Mouse (Mus musculus) kidney, embryonic 16.5 days (tissue): Measurements from ENCODE around the gene Gm5788. TPM values are rescaled to one million over a fixed set of nuclear protein-coding genes. Genes with fewer than 3 reads are reported as not detected.
A peak's percentile ranks its signal among the peaks of the same experiment; 100 is the strongest.
"Not testable (repeated sequence)": the region's sequence is repeated elsewhere in the genome, so short reads cannot be mapped to it uniquely, and the experiment has no call there.

Experiments used
- ATAC-seq: fragments of 200-750 bp; cut with Nextera tagmentation; 2 replicates; pipeline ENCODE4 v1.8.0; 2017; ENCODE audit warnings: moderate TSS enrichment; ENCODE audit not compliant: low FRiP score, low TSS enrichment
- H3K27ac ChIP-seq: fragments of 300-500 bp; sonication (generic); 2 replicates; pipeline ENCODE4 v1.5.1; 2014; ENCODE audit warnings: low read length
- H3K27me3 ChIP-seq: fragments of 300-500 bp; sonication (generic); 2 replicates; pipeline ENCODE4 v1.6.1; 2014; ENCODE audit warnings: low read length, control low read depth, mixed read lengths; ENCODE audit not compliant: insufficient read depth
- H3K36me3 ChIP-seq: fragments of 300-500 bp; sonication (generic); 2 replicates; pipeline ENCODE4 v1.6.1; 2014; ENCODE audit warnings: low read length, control low read depth, mixed read lengths; ENCODE audit not compliant: insufficient read depth
- H3K4me1 ChIP-seq: fragments of 300-500 bp; sonication (generic); 2 replicates; pipeline ENCODE4 v1.6.1; 2014; ENCODE audit warnings: low read length, control low read depth, mixed read lengths; ENCODE audit not compliant: insufficient read depth
- H3K4me2 ChIP-seq: fragments of 300-500 bp; sonication (generic); replicated peaks from 2 replicates; pipeline ENCODE4 v1.6.1; 2014; ENCODE audit warnings: low read depth, low read length
- H3K4me3 ChIP-seq: fragments of 300-500 bp; sonication (generic); 2 replicates; pipeline ENCODE4 v1.5.1; 2014; ENCODE audit warnings: mild to moderate bottlenecking, low read length
- H3K9ac ChIP-seq: fragments of 300-500 bp; sonication (generic); replicated peaks from 2 replicates; pipeline ENCODE4 v1.6.1; 2014; ENCODE audit warnings: low read length
- H3K9me3 ChIP-seq: fragments of 300-500 bp; sonication (generic); 2 replicates; pipeline ENCODE4 v1.6.1; 2016; ENCODE audit warnings: low read length, control low read depth
- WGBS: fragments of 180-500 bp; shearing (Covaris S2); extraction: QIAGEN DNeasy Blood & Tissue Kit; methylation state at CpG from one replicate; pipeline ENCODE4 v1.1.7; 2014; 5-methylcytosine and 5-hydroxymethylcytosine counted together
- polyA plus RNA-seq: library from polyadenylated mRNA; unstranded; fragments of >200 nt; fragmentation: Nextera tagmentation; extraction: Ambion mirVana; gene quantifications from 2 replicates; pipeline ENCODE4 v1.2.1, GENCODE M21; 2015

The Gm5788 gene
- polyA plus RNA-seq: not detected in 2 replicates

- H3K9me3 ChIP-seq, H3K36me3 ChIP-seq, H3K27ac ChIP-seq, ATAC-seq, H3K9ac ChIP-seq, H3K27me3 ChIP-seq, H3K4me1 ChIP-seq, H3K4me3 ChIP-seq, H3K4me2 ChIP-seq: not testable (repeated sequence)
- 96% methylated on average over 3 of the region's 3 CpGs for WGBS
These were observed at the start of gene Gm5788 for GRCm38 (mm10) chr12:87494421-87494820. Gm5788 (plus strand) TSS chr12:87494721.

DNA sequence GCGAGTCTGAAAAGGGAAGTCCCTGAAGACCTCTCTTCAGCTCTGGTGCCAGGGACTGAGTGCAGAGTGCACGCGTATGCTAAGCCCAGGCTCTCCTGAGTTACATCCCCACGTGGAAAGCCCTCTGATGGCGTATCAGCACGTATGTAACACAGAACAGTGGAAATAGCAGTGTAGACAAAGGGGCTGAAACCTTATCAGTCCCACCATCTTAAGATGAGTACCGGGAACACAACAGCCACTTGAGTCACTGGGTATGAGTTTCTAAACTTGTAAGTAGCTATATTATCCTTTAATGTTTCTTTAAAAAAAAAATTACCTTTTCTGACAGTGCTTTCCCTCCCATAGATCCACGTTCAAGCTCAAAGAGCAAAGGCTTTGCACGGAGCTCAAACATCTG lies 45.1 kb upstream of the Gm5788 start:
- Histone ChIP-seq H3K9ac (no peak overlapping the region), H3K4me1 (peaks cover 2% of the 10 kb centered on the region; the same call in 1 of the 2 replicates), H3K27ac (no peak overlapping the region), H3K36me3 (peaks cover 61% of the 10 kb centered on the region), H3K4me3 (no peak overlapping the region), H3K9me3 (no peaks in the 10 kb centered on the region), H3K4me2 (no peak overlapping the region), H3K27me3 (no peaks in the 10 kb centered on the region)
- 91% methylated on average over 9 of the region's 9 CpGs for WGBS
- ATAC-seq: no peak

DNA sequence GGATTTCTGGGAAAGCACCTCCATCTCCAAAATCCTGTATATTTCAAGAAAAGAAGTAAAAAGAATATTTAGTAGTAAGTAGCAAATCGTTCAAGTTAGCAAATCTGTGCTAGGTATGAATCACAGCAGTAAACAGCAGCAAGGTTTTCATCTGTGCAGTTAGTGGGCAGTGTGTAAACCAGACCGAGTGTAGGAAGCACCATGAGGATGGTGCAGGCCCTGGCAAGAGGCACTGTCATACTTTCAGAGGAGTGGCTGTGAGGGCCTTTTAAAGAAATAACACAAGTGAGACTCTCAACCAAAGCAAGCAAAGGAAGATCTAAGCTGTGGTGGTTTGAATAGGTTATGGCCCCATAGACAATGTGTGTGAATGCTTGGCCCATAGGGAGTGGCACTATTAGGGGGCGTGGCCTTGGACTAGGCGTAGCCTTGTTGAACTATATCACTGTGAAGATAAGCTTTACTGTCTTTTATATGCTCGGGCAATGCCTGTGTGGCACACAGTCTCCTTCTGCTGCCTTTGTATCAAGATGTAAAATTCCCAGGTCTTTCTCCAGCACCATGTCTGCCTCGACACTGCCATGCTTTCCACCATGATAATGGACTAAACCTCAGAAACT lies 29.7 kb upstream of the Gm5788 start:
- Histone ChIP-seq H3K27me3 (no peaks in the 10 kb centered on the region), H3K9me3 (no peaks in the 10 kb centered on the region), H3K4me1 (no peaks in the 10 kb centered on the region), H3K27ac (no peak overlapping the region), H3K9ac (no peak overlapping the region), H3K36me3 (peaks cover 67% of the 10 kb centered on the region), H3K4me3 (no peak overlapping the region), H3K4me2 (no peak overlapping the region)
- 88% methylated on average over 6 of the region's 6 CpGs for WGBS
- ATAC-seq: no peak

DNA sequence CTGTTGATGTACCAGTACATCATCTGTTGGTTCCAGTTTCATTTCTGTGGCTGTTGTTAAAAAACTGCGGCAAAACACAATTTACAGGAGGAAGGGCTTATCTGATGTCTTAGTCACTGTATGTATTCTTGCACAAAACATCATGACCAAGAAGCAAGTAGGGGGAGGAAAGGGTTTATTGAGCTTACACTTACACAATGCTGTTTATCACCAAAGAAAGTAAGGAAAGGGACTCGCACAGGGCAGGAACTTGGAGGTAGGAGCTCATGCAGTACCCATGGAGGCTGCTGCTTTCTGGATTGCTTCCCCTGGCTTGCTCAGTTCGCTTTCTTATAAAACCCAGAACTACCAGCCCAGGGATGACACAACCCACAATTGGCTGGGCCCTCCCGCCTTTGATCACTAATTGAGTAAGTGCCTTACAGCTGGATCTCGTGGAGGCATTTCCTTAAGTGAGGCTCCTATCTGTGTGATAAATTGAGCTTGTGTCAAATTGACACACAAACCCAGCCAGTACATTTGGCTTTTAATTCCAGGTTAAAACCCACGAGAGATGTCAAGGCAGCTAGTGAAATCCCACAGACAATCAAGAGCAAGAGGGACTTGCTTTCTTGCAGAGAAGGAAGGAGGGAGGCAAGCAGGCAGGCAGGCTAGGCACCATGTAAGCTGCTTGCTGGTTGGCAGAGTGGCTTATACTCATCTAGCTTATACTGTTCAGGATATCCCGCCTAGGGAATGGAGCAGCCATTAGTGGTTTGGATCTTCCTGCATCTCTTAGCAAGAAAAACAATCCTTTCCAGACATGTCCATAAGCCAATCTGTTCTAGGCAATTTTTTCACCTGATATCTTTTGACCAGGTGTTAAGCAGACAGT lies 24.0 kb upstream of the Gm5788 start:
- H3K4me3 ChIP-seq: peak overlapping the region; percentile 94
- H3K4me2 ChIP-seq: peak overlapping the region; percentile 77
- H3K27me3 ChIP-seq: no peaks in the 10 kb centered on the region
- peaks cover 25% of the 10 kb centered on the region for H3K36me3 ChIP-seq
- 56% methylated on average over 7 of the region's 7 CpGs for WGBS
- H3K9me3 ChIP-seq: no peaks in the 10 kb centered on the region
- H3K27ac ChIP-seq: no peak overlapping the region
- H3K4me1 ChIP-seq: peaks cover 9% of the 10 kb centered on the region
- peak overlapping the region; percentile 52; the same call in 1 of the 2 replicates for H3K9ac ChIP-seq
- ATAC-seq: no peak

DNA sequence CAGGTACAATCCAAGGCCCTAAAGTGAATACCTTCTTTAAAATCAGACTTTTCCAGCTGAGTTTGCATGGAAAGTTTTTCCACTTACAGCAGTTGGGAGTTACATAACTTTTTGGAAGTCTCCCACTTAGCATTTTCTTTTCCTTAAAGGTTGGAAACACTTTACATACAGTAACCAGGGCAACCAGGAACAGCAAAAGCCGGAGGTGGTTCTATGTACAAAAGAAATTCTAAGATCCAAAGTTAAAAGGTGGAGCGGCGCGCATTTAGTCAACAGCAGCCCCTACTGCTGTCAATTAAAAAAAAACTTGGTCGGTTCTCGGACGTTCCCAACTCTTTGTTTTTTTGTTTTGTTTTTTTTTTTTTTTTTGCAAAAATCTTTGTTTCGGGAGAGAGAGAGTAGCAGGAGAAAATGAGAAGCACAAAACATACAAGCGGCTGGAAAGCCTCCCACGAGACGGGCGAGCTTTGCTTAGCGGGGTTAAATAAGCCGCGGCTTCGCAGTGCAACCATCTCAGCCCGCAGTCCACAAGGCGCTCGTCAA lies 23.0 kb upstream of the Gm5788 start:
- H3K27me3 ChIP-seq: no peaks in the 10 kb centered on the region
- H3K4me1 ChIP-seq: peaks cover 9% of the 10 kb centered on the region
- H3K27ac ChIP-seq: peak overlapping the region; percentile 87
- H3K9me3 ChIP-seq: no peaks in the 10 kb centered on the region
- ATAC-seq: no peak
- WGBS: under 1% methylated on average over 19 of the region's 19 CpGs
- H3K9ac ChIP-seq: peak overlapping the region; percentile 97
- H3K4me2 ChIP-seq: peak overlapping the region; percentile 77
- peak overlapping the region; percentile 94 for H3K4me3 ChIP-seq
- peaks cover 20% of the 10 kb centered on the region for H3K36me3 ChIP-seq

GRCm38 (mm10) chr12:87471964-87472786 lies 22.3 kb upstream of the Gm5788 start, which contains the start of gene Snw1:
Snw1 (minus strand) TSS chr12:87472274.
- ATAC-seq: peak; percentile 97

DNA sequence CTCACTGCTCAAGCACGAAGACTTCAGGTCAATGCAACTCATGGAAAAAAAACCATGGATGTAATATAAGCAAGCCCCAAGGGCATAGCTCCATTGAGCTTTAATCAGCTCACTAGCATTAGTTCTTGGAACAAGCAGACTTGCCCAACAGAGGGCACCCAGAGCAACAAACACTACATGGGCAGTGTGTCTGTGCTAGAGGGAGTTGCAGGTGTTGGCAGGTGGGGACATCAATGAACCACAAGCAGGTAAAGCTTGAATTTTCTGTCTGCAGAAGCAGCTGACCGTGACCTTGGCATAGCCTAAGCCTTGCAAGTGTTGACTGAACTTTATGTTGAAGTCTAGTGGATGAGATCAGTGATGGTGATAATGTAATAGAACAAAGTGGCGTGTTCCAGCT lies 19.8 kb upstream of the Gm5788 start:
- no peak overlapping the region for H3K9ac ChIP-seq
- no peaks in the 10 kb centered on the region for H3K27me3 ChIP-seq
- no peak overlapping the region for H3K4me2 ChIP-seq
- no peak for ATAC-seq
- H3K36me3 ChIP-seq: peaks cover 3% of the 10 kb centered on the region; the same call in 1 of the 2 replicates
- H3K4me1 ChIP-seq: peaks cover 9% of the 10 kb centered on the region
- H3K9me3 ChIP-seq: no peaks in the 10 kb centered on the region
- WGBS: 64% methylated on average over 3 of the region's 3 CpGs
- H3K4me3 ChIP-seq: no peak overlapping the region
- no peak overlapping the region for H3K27ac ChIP-seq

More at GRCm38 (mm10) chr12:87471964-87472786, 22.3 kb upstream of the Gm5788 start, which contains the start of gene Snw1:
- peak within 1 kb of the TSS; percentile 87 for H3K27ac ChIP-seq
- H3K4me1 ChIP-seq: peaks cover 9% of the 10 kb centered on the region
- H3K36me3 ChIP-seq: peaks cover 15% of the 10 kb centered on the region
- peak within 1 kb of the TSS; percentile 77 for H3K4me2 ChIP-seq
- peak within 1 kb of the TSS; percentile 94 for H3K4me3 ChIP-seq
- H3K27me3 ChIP-seq: no peaks in the 10 kb centered on the region
- H3K9ac ChIP-seq: peak within 1 kb of the TSS; percentile 97
- H3K9me3 ChIP-seq: no peaks in the 10 kb centered on the region
- WGBS: 3% methylated on average over 45 of the region's 45 CpGs

- 80% methylated on average over 5 of the region's 5 CpGs for WGBS
- not testable (repeated sequence) for H3K4me2 ChIP-seq, H3K4me3 ChIP-seq, H3K27me3 ChIP-seq, H3K9ac ChIP-seq, H3K9me3 ChIP-seq, H3K27ac ChIP-seq, H3K4me1 ChIP-seq, H3K36me3 ChIP-seq, ATAC-seq
These were observed 12.0 kb upstream of the Gm5788 start for GRCm38 (mm10) chr12:87482482-87482881.

- 78% methylated on average over 2 of the region's 2 CpGs for WGBS
- not testable (repeated sequence) for ATAC-seq, H3K36me3 ChIP-seq, H3K4me3 ChIP-seq, H3K27me3 ChIP-seq, H3K9ac ChIP-seq, H3K9me3 ChIP-seq, H3K4me1 ChIP-seq, H3K27ac ChIP-seq, H3K4me2 ChIP-seq
These were observed 5.8 kb upstream of the Gm5788 start for GRCm38 (mm10) chr12:87488683-87489082.
